Mouse (Mus musculus) left cerebral cortex, adult 8-10 months (tissue): ENCODE measurements around the gene Fnbp4. TPM values are rescaled to one million over a fixed set of nuclear protein-coding genes. Genes with fewer than 3 reads are reported as not detected.
A peak's percentile ranks its signal among the peaks of the same experiment; 100 is the strongest.

Experiments used
- DNase-seq, 2 experiments: peaks; one replicate each; pipeline ENCODE4 v3.0.0; 2022; ENCODE audit warnings: low spot score in 2 of 2
- total RNA-seq, 4 experiments: library from RNA; stranded (reverse); gene quantifications; 2 replicates each; pipeline ENCODE4 v1.2.4; 2022

Gene Fnbp4
- 10 to 100 TPM; 51.0 to 66.7 (median 59.2) TPM for total RNA-seq

DNA sequence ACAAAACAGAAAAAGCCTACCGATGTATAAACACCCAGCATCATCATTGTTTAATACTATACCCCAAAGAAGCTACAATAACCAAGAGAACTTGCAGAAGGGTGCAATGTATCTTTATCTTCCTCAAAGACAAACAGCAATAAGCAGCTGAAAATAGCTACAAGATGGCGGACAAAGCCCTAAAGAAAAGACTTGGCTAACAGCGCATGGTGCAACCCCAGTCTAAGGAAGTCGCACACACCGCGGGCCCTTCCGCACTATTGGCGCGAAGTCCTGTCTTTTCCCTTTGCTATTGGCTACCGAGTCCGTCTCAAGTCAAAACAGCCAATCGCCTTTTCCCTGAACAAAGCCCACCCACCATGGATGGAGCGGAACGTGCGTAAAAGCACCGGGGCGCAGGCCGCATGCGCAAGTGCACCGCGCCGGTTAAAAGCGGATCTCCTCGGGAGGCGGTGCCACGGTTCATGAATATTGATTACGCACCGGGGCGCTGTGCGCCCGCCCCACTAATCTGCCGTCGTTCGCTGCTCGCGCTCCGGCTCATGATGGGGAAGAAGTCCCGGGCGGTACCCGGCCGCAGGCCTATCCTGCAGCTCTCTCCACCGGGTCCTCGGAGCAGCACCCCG, at the start of gene Fnbp4:
Fnbp4 (plus strand) TSS at position 318 of the 626 bp plus-strand sequence.
- DNase-seq: peak; percentile 97 to 99

DNA sequence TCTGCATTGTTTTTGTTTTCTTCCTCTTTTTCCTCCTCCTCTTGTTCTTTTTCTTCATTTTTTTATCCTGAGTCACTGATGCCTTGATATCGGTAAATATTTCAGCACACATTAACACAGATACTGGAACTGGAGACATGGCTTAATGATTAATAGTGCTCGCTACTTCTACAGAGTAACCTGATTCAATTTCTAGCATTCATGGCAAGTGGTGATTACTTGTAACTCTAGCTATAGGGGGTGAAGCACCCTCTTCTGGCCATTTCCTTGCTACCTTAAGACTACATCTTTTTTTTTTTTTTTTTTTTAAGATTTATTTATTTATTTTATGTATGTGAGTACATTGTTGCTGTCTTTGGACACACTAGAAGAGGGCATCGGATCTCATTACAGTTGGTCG, 44.2 kb upstream of the Fnbp4 start:
- no peak for DNase-seq

DNA sequence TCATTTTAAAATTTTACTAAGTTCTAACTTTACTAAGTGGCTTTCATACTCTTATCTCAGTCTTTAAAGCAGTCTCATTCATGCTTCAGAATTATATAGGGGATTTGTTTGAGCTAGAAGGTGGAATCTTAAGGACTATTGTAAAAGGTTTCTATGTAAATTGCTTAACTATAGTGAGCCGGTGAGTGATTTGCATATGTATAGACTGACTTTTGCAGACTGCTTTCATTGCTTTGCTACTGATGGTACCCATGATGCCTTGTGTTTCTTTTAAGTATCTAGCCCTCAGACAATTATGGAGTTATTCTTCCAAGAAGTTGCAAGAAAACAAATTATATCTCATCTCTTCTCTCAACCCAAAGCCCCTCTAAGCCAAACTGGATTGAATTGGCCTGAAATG, 36.6 kb upstream of the Fnbp4 start:
- DNase-seq: no peak

DNA sequence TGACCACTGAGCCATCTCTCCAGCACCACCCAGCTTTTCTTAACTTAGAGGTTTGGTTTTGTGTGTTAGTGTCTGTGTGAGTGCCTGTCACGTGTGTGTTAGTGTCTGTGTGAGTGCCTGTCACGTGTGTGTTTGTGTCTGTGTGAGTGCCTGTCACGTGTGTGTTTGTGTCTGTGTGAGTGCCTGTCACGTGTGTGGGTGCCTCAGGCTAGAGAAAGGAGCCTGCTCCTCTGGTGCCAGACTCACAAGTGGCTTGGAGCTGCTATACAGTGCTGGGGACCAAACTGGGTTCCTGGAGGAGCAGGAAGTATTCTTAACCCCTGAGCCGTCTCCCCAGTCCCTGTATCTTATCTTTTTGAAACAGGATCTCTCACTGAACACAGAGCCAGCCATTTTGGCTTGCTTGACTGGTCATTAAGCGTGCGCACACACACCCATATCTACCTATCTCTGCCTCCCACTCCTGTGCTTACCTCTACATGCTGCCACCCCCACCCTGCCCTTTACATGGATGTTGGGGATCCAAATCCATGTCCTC, 29.5 kb upstream of the Fnbp4 start:
- no peak for DNase-seq

DNA sequence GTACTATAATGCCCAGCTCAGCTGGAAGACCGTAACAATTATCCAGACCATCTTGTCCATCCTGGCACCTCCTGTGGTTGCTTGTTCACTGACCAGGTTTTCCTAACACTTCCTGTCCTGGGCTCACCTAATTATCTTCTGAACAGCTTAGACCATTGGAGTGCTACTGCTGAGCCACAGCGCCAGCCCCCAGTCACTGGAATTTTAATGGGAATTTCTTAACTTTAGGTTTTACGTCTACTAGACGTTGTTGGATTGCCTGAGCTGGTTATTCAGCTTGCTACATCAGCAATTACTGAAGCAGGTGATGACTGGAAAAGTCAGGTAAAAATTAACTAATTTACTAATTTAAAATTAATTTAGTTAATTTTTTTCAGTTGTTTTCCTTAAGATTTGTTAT, 27.8 kb upstream of the Fnbp4 start:
- no peak for DNase-seq

DNA sequence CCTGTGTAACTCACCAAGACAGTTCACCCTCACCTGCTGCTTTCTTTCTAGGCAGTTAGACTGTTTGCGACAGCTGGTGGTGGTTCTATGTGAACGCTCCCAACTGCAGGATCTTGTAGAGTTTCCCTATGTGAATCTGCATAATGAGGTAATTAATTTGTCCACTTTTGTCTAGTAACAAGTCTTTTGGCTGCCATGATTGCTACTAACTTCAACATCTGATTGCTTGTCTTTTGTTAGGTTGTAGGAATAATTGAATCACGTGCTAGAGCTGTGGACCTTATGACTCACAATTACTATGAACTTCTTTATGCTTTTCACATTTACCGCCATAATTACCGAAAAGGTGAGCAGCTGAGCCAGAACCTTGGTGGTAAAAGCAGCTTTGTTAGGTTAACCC, 27.2 kb upstream of the Fnbp4 start:
- DNase-seq: no peak

DNA sequence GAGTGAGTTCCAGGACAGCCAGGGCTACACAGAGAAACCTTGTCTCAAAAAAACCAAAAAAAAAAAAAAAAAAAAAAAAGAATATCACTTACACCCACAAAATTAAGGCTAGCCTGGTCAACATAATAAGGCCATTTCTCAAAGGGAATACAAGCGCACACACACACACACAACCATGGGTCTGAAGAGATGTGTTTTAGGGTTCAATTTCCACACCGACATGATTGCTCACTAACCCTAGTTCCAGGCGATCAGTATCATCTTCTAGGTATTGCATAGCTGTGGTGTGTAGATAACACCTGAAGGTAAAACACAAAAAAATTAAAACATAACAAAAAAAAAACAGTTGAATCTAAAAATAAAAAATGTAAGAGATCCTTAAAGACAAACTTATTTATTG, 18.4 kb upstream of the Fnbp4 start:
- no peak for DNase-seq

DNA sequence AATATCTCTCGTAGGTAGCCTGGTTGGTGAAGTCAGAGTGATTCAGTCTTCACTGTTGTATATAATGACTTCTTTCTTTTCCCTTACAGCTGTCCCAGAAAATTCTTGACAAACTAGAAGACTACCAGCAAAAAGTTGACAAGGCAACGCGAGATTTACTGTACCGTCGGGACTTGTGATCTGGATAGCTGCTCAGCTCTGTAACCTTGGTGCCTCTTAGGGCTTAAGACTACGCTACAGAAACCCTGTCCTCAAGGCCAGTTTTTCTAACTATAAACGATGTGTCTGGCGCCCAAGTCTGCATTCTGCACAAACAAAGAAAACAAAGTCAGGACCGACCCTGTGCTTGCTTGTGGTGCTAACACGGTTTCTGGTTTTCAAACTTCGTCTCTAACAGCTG, 9.8 kb upstream of the Fnbp4 start:
- no peak for DNase-seq

DNA sequence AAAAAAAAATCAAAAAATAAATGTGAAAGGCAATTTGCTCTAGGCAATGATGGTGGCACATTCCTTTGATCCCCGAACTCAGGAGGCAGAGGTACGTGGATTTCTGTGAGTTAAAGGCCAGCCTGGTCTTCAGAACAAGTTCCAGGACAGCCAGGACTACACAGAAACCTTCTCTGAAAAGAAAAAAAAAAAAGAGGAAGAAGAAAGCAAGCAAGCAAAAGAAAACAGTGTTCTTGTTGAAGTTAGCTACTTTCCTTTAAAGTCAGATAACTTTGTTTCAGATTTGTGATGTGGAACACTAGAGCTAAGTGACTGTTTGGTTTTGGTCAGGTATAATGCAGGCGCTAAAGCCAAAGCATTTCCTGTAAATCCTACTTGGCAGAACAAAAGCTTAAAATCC, 6.4 kb upstream of the Fnbp4 start:
- no peak for DNase-seq

DNA sequence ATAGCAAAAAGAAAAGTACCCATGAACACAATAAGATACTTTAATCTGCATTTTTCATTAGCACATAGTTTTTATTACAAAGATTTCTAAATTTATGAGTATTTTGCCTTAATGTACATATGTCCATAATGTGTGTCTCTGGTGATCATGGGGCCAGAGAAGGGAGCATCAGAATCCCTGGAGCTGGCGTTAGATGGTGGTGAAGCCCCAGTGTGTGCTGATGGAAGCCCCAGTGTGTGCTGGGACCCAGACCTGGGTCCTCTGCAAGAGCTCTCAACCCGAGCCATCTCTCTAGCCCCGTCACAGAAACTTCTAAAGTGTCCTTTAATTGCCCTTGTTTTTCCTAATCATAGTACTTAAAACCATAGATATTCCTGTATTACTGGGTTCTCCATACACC, 5.8 kb upstream of the Fnbp4 start:
- DNase-seq: no peak

DNA sequence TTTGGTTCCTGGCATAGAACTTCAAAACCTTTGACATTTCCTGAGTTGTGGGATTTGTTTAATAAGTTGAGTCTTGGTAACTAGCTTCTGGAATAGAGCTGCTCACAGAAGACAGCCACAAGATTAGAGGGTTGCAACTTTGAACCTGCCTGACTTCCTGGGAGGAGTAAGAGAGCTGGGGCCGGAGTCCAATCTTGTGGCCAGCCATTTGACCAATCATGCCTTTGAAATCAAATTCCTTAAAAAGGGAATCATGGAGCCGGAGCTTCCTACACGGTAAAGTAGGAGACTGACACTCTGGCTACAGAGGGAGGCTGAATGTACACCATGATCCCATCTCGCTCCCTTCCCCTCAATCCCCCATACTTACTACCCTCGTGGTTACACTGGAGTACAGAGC, 5.2 kb upstream of the Fnbp4 start:
- DNase-seq: no peak

DNA sequence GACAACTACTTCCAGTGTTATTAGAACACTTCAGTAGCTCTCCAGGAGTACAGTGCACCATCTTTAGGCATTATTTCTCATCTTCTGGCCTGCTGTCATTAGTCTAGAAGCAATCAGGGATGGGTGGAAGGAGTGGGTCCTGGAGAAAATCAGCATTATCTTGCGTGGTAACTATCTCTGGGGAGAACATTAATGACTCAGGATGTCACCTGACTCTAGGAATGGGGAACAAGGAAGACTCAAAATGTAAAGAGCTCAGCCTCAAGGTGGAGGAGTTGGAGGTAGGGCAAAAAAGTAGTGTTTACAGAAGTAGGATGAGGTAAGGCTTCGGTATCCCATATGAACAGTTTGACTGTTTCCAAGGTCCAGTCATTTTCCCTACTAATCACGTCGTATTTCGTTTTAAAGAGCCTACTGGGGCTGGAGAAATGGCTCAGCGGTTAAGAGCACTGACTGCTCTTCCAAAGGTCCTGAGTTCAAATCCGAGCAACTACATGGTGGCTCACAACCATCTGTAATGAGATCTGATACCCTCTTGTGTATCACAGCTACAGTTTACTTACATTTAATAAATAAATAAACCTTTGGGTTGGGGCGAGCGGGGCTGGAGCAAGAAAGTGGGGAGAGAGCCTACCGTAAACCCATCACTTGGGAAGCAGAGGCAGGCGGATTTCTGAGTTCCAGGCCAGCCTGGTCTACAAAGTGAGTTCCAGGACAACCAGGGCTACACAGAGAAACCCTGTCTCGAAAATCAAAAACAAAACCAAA, 701 bp upstream of the Fnbp4 start:
- no peak for DNase-seq

DNA sequence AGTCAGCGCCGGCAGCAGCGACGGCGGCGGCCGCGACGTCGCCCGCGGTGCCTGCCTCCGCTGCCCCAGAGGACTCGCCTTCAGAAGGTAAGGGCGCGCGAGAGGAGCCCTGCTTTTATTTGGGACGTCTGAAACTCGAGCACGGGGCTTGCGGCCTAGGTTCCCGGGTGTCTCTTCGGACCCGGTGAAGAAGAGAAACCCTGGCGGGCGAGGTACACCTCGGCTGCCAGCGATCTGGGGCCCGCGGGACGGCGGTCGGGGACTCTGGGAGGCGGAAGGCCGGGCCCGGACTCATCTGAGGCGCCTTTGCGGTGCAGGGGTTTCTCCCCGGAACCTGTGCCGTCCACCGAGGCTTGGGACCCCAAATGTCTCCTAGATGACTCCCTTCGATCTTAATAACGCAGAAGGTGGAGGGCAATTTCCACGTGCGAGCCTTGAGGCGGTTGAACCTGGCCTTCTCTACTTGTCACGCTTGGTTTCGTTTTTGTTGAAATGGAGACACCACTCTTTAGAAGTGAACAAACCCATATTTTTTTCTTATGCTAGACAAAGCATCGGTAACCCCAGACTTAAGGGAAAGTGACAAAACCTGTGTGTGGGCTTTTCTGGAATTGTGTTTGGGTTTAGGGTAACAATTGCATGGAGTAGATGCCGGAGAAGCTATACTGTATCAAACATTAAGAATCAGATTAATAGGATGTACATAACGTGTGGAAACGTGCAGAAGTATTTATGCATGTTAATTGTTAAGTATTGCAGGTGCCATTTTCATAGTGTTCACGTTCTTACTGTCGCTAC, 769 bp downstream of the Fnbp4 start:
- DNase-seq: no peak

DNA sequence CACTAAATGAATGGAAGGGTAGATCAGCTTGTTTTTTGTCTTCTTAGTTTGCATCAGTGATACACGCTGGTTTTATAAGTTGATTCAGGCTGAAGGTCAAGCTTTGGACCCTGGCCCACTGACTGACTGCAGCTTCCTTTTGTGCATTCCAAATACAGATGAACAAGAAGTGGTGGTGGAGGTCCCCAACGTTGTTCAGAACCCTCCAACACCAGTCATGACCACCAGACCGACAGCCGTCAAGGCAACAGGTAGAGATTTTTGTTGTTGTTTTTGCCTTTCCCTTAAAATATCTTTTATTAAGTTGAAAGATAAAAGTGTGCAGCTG, 1.3 kb downstream of the Fnbp4 start:
- DNase-seq: no peak

DNA sequence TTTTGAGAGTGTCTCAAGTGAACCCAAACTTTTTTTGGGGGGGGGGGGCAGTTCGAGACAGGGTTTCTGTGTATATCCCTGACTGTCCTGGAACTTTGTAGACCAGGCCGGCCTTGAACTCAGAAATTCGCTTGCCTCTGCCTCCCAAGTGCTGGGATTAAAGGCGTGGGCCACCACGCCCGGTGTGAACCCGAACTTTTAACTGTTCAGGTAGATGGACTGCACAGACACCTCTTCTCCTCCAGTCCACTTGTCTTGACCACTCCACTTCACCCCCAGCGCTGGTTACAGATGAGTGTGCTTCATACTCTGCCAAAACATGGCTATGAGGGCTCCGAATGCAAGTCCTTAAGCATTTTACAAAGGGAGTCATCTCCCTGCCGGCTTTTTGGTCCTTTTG, 2.0 kb downstream of the Fnbp4 start:
- DNase-seq: no peak

DNA sequence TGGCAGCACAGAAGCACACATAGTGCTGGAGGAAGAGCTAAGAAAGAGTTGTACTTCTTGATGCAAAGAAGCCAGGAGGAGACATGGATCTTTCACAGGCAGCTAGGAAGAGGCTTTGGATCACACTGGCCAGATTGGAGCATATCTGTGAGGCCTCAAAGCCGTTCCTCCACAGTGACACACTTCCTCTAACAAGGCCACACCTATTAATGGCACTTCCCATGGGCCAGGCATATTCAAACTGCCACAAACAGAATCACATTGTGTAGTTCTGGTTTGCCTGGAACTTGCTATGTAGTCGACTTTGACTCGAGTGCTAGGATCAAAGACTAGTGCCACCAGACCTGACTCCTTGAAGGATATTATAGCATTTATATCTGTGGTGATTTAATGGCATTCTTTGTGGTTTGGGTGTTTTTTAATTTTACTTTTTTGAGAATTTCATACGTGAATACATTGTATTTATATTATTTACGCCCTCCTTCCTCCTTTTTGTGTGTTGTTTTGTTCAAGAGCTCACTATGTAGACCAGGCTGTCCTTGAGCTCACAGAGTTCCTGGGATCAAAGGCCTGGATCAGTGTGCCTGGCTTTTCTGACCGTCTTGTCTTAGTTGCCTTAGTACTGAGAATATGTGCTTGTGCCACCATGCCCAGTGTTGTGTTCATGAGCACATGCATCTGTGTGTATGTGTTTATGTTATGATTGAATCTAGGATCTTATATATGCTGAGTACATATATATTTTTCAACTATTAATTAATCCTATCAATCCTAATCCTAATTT, 4.7 kb downstream of the Fnbp4 start:
- DNase-seq: no peak

DNA sequence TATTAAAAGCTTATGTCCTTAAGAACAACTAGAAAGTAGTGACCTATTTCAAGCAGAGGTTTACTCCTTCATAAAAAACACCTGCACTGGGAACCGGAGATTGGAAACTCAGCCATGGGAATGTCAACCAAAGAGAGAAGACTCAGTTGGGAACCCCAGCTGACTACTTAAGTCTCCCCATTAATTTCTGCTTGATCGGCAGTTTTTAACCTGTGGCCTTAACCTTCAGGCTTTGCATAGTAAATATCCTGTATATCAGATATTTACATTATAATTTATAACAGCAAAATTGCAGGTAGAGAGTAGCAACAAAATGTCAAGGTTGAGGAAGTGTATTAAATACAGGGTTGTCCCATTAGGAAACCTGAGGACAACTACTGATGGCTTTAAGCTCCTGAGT, 8.4 kb downstream of the Fnbp4 start:
- DNase-seq: no peak

DNA sequence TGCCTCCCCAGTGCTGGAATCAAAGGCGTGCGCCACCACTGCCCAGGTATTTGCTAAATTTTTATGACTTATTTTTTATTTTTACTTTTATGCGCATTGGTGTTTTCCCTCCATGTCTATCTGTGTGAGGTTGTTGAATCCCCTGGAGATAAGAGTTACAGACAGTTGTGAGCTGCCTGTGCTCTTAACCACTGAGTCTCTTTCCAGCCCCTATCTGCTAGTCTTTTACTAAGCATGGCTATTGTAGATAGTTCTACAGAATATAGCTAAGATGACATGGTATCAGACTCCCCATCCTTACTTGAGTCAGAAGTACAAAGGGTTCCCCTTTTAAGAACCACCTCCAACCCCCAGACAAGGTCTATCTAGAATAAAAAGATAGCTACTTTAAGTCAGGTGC, 9.0 kb downstream of the Fnbp4 start:
- no peak for DNase-seq

DNA sequence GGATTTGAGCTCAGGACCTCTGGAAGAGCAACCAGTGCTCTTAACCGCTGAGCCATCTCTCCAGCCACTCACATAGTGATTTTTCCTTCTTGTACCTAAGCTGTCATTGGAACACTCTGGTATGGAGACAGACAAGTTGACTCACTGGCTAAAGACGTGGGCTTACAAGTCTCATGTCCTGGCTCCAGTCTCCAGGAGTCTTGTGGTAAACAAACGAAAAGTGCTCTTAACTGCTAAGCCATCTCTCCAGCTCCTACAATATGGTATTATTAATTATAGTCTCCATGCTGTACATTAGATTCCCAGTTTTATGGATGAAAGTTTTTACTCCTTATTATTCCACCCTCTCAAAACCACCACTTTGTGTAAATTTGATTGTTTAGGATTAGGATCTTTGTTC, 20.0 kb downstream of the Fnbp4 start:
- DNase-seq: no peak

DNA sequence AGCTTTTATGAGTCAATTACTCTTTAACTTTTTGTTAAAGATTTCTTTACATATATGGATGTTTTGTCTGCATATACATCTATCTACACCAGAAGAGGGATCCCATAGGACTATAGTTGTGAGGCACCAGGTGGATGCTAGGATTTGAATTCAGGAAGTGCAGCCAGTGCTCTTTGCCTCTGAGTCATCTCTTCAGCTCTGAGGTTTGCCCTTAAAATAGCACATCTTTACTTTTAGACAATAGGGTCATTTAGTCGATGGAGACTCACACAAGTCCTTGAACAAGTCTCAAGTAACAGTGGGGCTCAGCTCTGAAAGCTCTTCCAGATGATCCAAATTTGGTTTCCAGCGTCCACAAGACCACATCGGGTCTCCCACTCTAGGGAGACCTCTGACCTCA, 36.2 kb downstream of the Fnbp4 start:
- DNase-seq: no peak

DNA sequence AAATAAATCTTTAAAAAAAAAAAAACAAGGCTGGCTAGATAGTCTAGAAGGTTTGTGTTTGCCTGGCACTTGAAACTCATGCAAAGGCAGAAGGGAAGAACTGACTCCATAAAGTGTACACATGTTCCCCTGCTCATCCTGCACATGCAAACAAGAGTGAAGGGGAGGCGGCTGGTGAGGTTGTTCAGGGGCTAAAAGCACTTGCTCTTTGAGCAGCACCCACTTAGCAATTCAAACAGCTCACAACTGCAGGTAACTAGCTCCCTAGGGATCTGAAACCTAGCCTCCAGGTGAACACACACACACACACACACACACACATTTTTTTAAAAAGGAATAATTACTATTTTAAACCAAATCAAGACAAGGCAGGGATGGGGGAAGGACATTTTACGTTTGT, 36.8 kb downstream of the Fnbp4 start:
- no peak for DNase-seq

DNA sequence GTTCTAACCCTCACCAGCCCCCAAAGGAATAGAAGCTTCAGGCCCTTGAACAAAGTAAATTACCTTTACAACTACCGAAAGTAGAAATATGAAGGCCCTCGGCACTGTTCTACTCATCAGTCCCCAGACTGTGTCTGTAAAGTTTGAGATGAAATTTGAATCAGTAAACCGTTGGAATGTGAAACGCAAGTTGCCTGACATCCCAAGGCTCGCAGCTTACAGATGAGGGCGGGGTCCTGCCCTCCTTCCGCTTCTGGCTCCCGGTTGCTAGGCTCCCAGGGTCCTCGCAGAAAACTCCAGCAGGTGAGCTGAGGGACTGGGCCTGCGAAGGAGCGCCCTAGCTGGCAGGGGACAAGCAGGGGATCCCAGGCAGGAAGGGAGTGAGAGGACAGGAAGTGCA, 37.3 kb downstream of the Fnbp4 start, which contains the start of gene Agbl2:
Agbl2 (plus strand) TSS at position 270 of the 400 bp plus-strand sequence.
- DNase-seq: no peak
